Mouse (Mus musculus) cerebellum, postnatal 25 days (tissue): Measurements from ENCODE around the gene Vmn1r180.
A peak's percentile ranks its signal among the peaks of the same experiment; 100 is the strongest.
"Not testable (repeated sequence)": the region's sequence is repeated elsewhere in the genome, so short reads cannot be mapped to it uniquely, and the experiment has no call there.

Source experiments
- DNase-seq, 2 experiments: peaks; one replicate each; pipeline ENCODE4 v3.0.0; 2021; ENCODE audit warnings: mixed read lengths in 2 of 2

Gene Vmn1r180

GRCm38 (mm10) chr7:23950332-23950731 is at the start of gene Vmn1r180:
Vmn1r180 (plus strand) TSS chr7:23950632.
- no peak for DNase-seq

GRCm38 (mm10) chr7:23926678-23927077 is 23.8 kb upstream of the Vmn1r180 start, which contains the start of gene Vmn1r179:
Vmn1r179 (plus strand) TSS chr7:23926978.
- no peak for DNase-seq

- peak; percentile 11 to 23 for DNase-seq
These were observed 17.6 kb downstream of the Vmn1r180 start for GRCm38 (mm10) chr7:23968044-23968443.

- not testable (repeated sequence) for DNase-seq
These were observed 23.9 kb downstream of the Vmn1r180 start, which contains the start of gene Vmn1r181 for GRCm38 (mm10) chr7:23974315-23974714. Vmn1r181 (plus strand) TSS chr7:23974615.

- no peak for DNase-seq
These were observed 51.0 kb downstream of the Vmn1r180 start, which contains the start of gene V1rd19 for GRCm38 (mm10) chr7:24001391-24001790. V1rd19 (plus strand) TSS chr7:24001691.
